Mouse (Mus musculus): ENCODE measurements around the gene Aacs. TPM values are rescaled to one million over a fixed set of nuclear protein-coding genes. Genes with fewer than 3 reads are reported as not detected.

Gene Aacs
- polyA plus RNA-seq, 1 experiment from 2014 or later: 13.7 TPM

GRCm38 (mm10) chr5:125532191-125532544 is 56.6 kb downstream of the Aacs start:
- WGBS: 1% methylated on average over 25 of the region's 30 CpGs
- no peaks in the 10 kb centered on the region for H3K9me3 ChIP-seq (ENCODE audit: control insufficient read depth)
- TF ChIP-seq CTCF (IDR thresholded peaks at IDR 0.05; ENCODE audit: low read depth): no peak
- peaks cover 63% of the 10 kb centered on the region for H3K27me3 ChIP-seq (replicated peaks; ENCODE audit: control insufficient read depth, insufficient read depth, low read length)
- H3K9ac ChIP-seq (ENCODE audit: low read depth, low read length): no peak overlapping the region
- H3K36me3 ChIP-seq (ENCODE audit: control insufficient read depth, insufficient read depth): no peaks in the 10 kb centered on the region
- no peak for ATAC-seq
- H3K27ac ChIP-seq (ENCODE audit: low read depth, low read length): no peak overlapping the region
- no peaks in the 10 kb centered on the region for H3K4me1 ChIP-seq (replicated peaks; ENCODE audit: control insufficient read depth, insufficient read depth, low read length)
- peak overlapping the region; percentile 29 for H3K4me3 ChIP-seq (ENCODE audit: low read depth, low read length)
- peak overlapping the region; percentile 63 for H3K4me2 ChIP-seq (replicated peaks; ENCODE audit: low read depth)

GRCm38 (mm10) chr5:125532545-125533224 is 57.1 kb downstream of the Aacs start:
- H3K4me2 ChIP-seq (replicated peaks; ENCODE audit: low read depth): peak overlapping the region; percentile 63
- no peak overlapping the region for H3K9ac ChIP-seq (ENCODE audit: low read depth, low read length)
- no peak for TF ChIP-seq CTCF (IDR thresholded peaks at IDR 0.05; ENCODE audit: low read depth)
- WGBS: under 1% methylated on average over 52 of the region's 64 CpGs
- peaks cover 63% of the 10 kb centered on the region for H3K27me3 ChIP-seq (replicated peaks; ENCODE audit: control insufficient read depth, insufficient read depth, low read length)
- peak overlapping the region; percentile 29 for H3K4me3 ChIP-seq (ENCODE audit: low read depth, low read length)
- H3K4me1 ChIP-seq (replicated peaks; ENCODE audit: control insufficient read depth, insufficient read depth, low read length): no peaks in the 10 kb centered on the region
- H3K9me3 ChIP-seq (ENCODE audit: control insufficient read depth): no peaks in the 10 kb centered on the region
- no peaks in the 10 kb centered on the region for H3K36me3 ChIP-seq (ENCODE audit: control insufficient read depth, insufficient read depth)
- ATAC-seq: no peak
- no peak overlapping the region for H3K27ac ChIP-seq (ENCODE audit: low read depth, low read length)

- Histone ChIP-seq H3K27ac (ENCODE audit: low read depth, low read length) (no peak overlapping the region), H3K9me3 (ENCODE audit: control insufficient read depth) (no peaks in the 10 kb centered on the region), H3K4me1 (replicated peaks; ENCODE audit: control insufficient read depth, insufficient read depth, low read length) (no peaks in the 10 kb centered on the region), H3K27me3 (replicated peaks; ENCODE audit: control insufficient read depth, insufficient read depth, low read length) (peaks cover 63% of the 10 kb centered on the region), H3K36me3 (ENCODE audit: control insufficient read depth, insufficient read depth) (no peaks in the 10 kb centered on the region), H3K9ac (ENCODE audit: low read depth, low read length) (no peak overlapping the region), H3K4me3 (ENCODE audit: low read depth, low read length) (no peak overlapping the region), H3K4me2 (replicated peaks; ENCODE audit: low read depth) (0 out of 2 replicates have a peak overlapping the region, but pooled peaks have one; percentile 63)
- TF ChIP-seq CTCF (IDR thresholded peaks at IDR 0.05; ENCODE audit: low read depth): no peak
- WGBS: 1% methylated on average over 24 of the region's 24 CpGs
- no peak for ATAC-seq
These were observed 57.7 kb downstream of the Aacs start for GRCm38 (mm10) chr5:125533225-125533900.

- Histone ChIP-seq H3K27me3 (replicated peaks; ENCODE audit: control insufficient read depth, insufficient read depth, low read length) (peaks cover 63% of the 10 kb centered on the region), H3K4me2 (replicated peaks; ENCODE audit: low read depth) (no peak overlapping the region), H3K27ac (ENCODE audit: low read depth, low read length) (no peak overlapping the region), H3K9me3 (ENCODE audit: control insufficient read depth) (no peaks in the 10 kb centered on the region), H3K9ac (ENCODE audit: low read depth, low read length) (no peak overlapping the region), H3K4me3 (ENCODE audit: low read depth, low read length) (no peak overlapping the region), H3K36me3 (ENCODE audit: control insufficient read depth, insufficient read depth) (no peaks in the 10 kb centered on the region), H3K4me1 (replicated peaks; ENCODE audit: control insufficient read depth, insufficient read depth, low read length) (no peaks in the 10 kb centered on the region)
- TF ChIP-seq CTCF (IDR thresholded peaks at IDR 0.05; ENCODE audit: low read depth): no peak
- WGBS: 6% methylated on average over 7 of the region's 7 CpGs
- no peak for ATAC-seq
These were observed 58.6 kb downstream of the Aacs start for GRCm38 (mm10) chr5:125534168-125534610.

- Histone ChIP-seq H3K4me3 (ENCODE audit: low read depth, low read length) (no peak overlapping the region), H3K4me1 (replicated peaks; ENCODE audit: control insufficient read depth, insufficient read depth, low read length) (no peaks in the 10 kb centered on the region), H3K36me3 (ENCODE audit: control insufficient read depth, insufficient read depth) (no peaks in the 10 kb centered on the region), H3K4me2 (replicated peaks; ENCODE audit: low read depth) (no peak overlapping the region), H3K9ac (ENCODE audit: low read depth, low read length) (no peak overlapping the region), H3K9me3 (ENCODE audit: control insufficient read depth) (no peaks in the 10 kb centered on the region), H3K27me3 (replicated peaks; ENCODE audit: control insufficient read depth, insufficient read depth, low read length) (peaks cover 61% of the 10 kb centered on the region), H3K27ac (ENCODE audit: low read depth, low read length) (no peak overlapping the region)
- ATAC-seq: no peak
- TF ChIP-seq CTCF (IDR thresholded peaks at IDR 0.05; ENCODE audit: low read depth): no peak
- WGBS: 3% methylated on average over 26 of the region's 26 CpGs
These were observed 59.2 kb downstream of the Aacs start for GRCm38 (mm10) chr5:125534611-125535324.

- WGBS: 89% methylated on average over 2 of the region's 2 CpGs
- Histone ChIP-seq H3K36me3 (ENCODE audit: control insufficient read depth, insufficient read depth) (no peaks in the 10 kb centered on the region), H3K4me1 (replicated peaks; ENCODE audit: control insufficient read depth, insufficient read depth, low read length) (no peaks in the 10 kb centered on the region), H3K27me3 (replicated peaks; ENCODE audit: control insufficient read depth, insufficient read depth, low read length) (no peaks in the 10 kb centered on the region), H3K9ac (ENCODE audit: low read depth, low read length) (no peak overlapping the region), H3K4me2 (replicated peaks; ENCODE audit: low read depth) (no peak overlapping the region), H3K4me3 (ENCODE audit: low read depth, low read length) (no peak overlapping the region), H3K9me3 (ENCODE audit: control insufficient read depth) (no peaks in the 10 kb centered on the region), H3K27ac (ENCODE audit: low read depth, low read length) (no peak overlapping the region)
- no peak for TF ChIP-seq CTCF (IDR thresholded peaks at IDR 0.05; ENCODE audit: low read depth)
- no peak for ATAC-seq
These were observed 69.5 kb downstream of the Aacs start for GRCm38 (mm10) chr5:125545090-125545489.
